Mouse (Mus musculus) midbrain, embryonic 11.5 days (tissue): ENCODE results near the gene Marveld1. TPM values are rescaled to one million over a fixed set of nuclear protein-coding genes. Genes with fewer than 3 reads are reported as not detected.

Source experiments
- ATAC-seq: fragments of 200-750 bp; cut with Nextera tagmentation; 2 replicates; pipeline ENCODE4 v1.8.0; 2017; ENCODE audit warnings: moderate TSS enrichment, moderate library complexity; ENCODE audit not compliant: low FRiP score
- DNase-seq: peaks from one replicate; pipeline ENCODE4 v3.0.0; 2015; ENCODE audit warnings: low spot score; ENCODE audit errors: missing footprints
- H3K27ac ChIP-seq: fragments of 300-500 bp; sonication (generic); 2 replicates; pipeline ENCODE4 v1.5.1; 2014; ENCODE audit warnings: low read depth, low read length
- H3K27me3 ChIP-seq: fragments of 300-500 bp; sonication (generic); 2 replicates; pipeline ENCODE4 v1.6.1; 2014; ENCODE audit warnings: mild to moderate bottlenecking, low read length, moderate library complexity, mixed read lengths; ENCODE audit not compliant: control insufficient read depth, insufficient read depth
- H3K36me3 ChIP-seq: fragments of 300-500 bp; sonication (generic); 2 replicates; pipeline ENCODE4 v1.6.1; 2014; ENCODE audit warnings: mild to moderate bottlenecking, low read length, moderate library complexity, mixed read lengths; ENCODE audit not compliant: control insufficient read depth, insufficient read depth
- H3K4me1 ChIP-seq: fragments of 300-500 bp; sonication (generic); 2 replicates; pipeline ENCODE4 v1.6.1; 2014; ENCODE audit warnings: low read length; ENCODE audit not compliant: control insufficient read depth, insufficient read depth
- H3K4me2 ChIP-seq: fragments of 300-500 bp; sonication (generic); 2 replicates; pipeline ENCODE4 v1.6.1; 2014; ENCODE audit warnings: mild to moderate bottlenecking, moderate library complexity
- H3K4me3 ChIP-seq: fragments of 300-500 bp; sonication (generic); 2 replicates; pipeline ENCODE4 v1.5.1; 2014; ENCODE audit warnings: low read depth, low read length
- H3K9ac ChIP-seq: fragments of 300-500 bp; sonication (generic); 2 replicates; pipeline ENCODE4 v1.6.1; 2014; ENCODE audit warnings: low read length
- H3K9me3 ChIP-seq: fragments of 300-500 bp; sonication (generic); 2 replicates; pipeline ENCODE4 v1.6.1; 2016; ENCODE audit warnings: low read length; ENCODE audit not compliant: control insufficient read depth
- WGBS: fragments of 180-500 bp; shearing (Covaris S2); extraction: QIAGEN DNeasy Blood & Tissue Kit; methylation state at CpG from one replicate; pipeline ENCODE4 v1.1.7; 2014; 5-methylcytosine and 5-hydroxymethylcytosine counted together
- polyA plus RNA-seq: library from polyadenylated mRNA; unstranded; fragments of >200 nt; fragmentation: Nextera tagmentation; extraction: Ambion mirVana; gene quantifications from 2 replicates; pipeline ENCODE4 v1.2.1, GENCODE M21; 2014

Marveld1 gene
- polyA plus RNA-seq, 1 experiment from 2014 or later = 5.9 TPM

GRCm38 (mm10) chr19:42164188-42164587 lies 17.0 kb downstream of the Marveld1 start:
- Histone ChIP-seq H3K4me1 (no peaks in the 10 kb centered on the region), H3K27ac (no peak overlapping the region), H3K36me3 (no peaks in the 10 kb centered on the region), H3K9me3 (no peaks in the 10 kb centered on the region), H3K4me2 (no peak overlapping the region), H3K9ac (no peak overlapping the region), H3K4me3 (no peak overlapping the region), H3K27me3 (no peaks in the 10 kb centered on the region)
- 74% methylated on average over 7 of the region's 7 CpGs for WGBS
- no peak for DNase-seq
- no peak for ATAC-seq

DNA sequence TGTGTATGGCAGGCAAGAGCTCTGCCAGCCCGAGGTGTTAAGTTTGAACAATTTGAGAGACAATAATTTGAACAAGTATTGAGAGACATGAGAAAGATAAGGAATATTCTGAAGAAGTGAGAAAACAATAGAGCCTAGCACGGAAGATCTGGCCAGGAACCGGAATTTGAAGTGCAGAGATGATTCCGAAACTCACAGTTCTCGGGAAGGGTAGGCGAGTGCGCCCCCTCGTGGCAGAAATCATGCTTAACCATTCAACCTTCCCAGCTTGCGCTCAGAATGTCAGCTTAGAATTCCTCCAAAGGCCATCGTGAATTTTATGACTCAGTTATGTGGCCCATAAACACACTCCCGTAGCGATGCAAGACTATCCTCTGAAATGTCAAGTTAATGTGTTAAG lies 18.9 kb downstream of the Marveld1 start:
- Histone ChIP-seq H3K9ac (no peak overlapping the region), H3K27ac (no peak overlapping the region), H3K27me3 (no peaks in the 10 kb centered on the region), H3K36me3 (no peaks in the 10 kb centered on the region), H3K9me3 (no peaks in the 10 kb centered on the region), H3K4me3 (peak overlapping the region; percentile 2; the same call in 1 of the 2 replicates), H3K4me2 (peak overlapping the region; percentile 30; the same call in 1 of the 2 replicates), H3K4me1 (peaks cover 3% of the 10 kb centered on the region; the same call in 1 of the 2 replicates)
- DNase-seq (peak; percentile 99), ATAC-seq (no peak)
- 2% methylated on average over 12 of the region's 12 CpGs for WGBS

GRCm38 (mm10) chr19:42166766-42167165 lies 19.6 kb downstream of the Marveld1 start:
- Histone ChIP-seq H3K4me1 (peaks cover 9% of the 10 kb centered on the region; the same call in 1 of the 2 replicates), H3K36me3 (no peaks in the 10 kb centered on the region), H3K27ac (no peak overlapping the region), H3K4me3 (no peak overlapping the region), H3K27me3 (no peaks in the 10 kb centered on the region), H3K9me3 (no peaks in the 10 kb centered on the region), H3K9ac (no peak overlapping the region), H3K4me2 (no peak overlapping the region)
- 57% methylated on average over 3 of the region's 3 CpGs for WGBS
- ATAC-seq (no peak), DNase-seq (no peak)

DNA sequence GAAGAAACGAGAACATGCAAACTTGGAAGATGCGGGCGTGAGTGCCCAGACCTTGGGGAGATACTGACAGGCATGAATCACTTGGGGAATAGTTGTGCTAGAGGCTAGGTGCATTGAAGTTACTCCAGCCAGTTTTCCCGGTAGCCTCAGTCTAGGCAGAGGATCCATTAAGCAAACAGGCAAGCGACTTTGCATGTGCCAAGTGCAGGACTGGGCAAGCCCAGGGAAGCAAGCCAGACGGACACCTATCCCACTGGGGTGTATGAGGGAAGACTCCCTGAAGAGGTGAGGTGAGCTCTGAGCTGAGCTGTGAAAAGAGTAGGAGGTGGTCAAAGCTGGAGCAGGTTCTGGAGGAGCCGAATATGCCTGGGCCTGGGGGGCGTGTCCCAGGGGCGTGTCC lies 20.3 kb downstream of the Marveld1 start:
- H3K27me3 ChIP-seq = no peaks in the 10 kb centered on the region
- no peak overlapping the region for H3K9ac ChIP-seq
- H3K9me3 ChIP-seq = no peaks in the 10 kb centered on the region
- ATAC-seq (no peak), DNase-seq (no peak)
- no peak overlapping the region for H3K4me3 ChIP-seq
- no peak overlapping the region for H3K27ac ChIP-seq
- WGBS = 69% methylated on average over 9 of the region's 9 CpGs
- no peak overlapping the region for H3K4me2 ChIP-seq
- no peaks in the 10 kb centered on the region for H3K36me3 ChIP-seq
- H3K4me1 ChIP-seq = peaks cover 9% of the 10 kb centered on the region; the same call in 1 of the 2 replicates

GRCm38 (mm10) chr19:42169322-42169975 lies 22.2 kb downstream of the Marveld1 start:
- no peak for DNase-seq

DNA sequence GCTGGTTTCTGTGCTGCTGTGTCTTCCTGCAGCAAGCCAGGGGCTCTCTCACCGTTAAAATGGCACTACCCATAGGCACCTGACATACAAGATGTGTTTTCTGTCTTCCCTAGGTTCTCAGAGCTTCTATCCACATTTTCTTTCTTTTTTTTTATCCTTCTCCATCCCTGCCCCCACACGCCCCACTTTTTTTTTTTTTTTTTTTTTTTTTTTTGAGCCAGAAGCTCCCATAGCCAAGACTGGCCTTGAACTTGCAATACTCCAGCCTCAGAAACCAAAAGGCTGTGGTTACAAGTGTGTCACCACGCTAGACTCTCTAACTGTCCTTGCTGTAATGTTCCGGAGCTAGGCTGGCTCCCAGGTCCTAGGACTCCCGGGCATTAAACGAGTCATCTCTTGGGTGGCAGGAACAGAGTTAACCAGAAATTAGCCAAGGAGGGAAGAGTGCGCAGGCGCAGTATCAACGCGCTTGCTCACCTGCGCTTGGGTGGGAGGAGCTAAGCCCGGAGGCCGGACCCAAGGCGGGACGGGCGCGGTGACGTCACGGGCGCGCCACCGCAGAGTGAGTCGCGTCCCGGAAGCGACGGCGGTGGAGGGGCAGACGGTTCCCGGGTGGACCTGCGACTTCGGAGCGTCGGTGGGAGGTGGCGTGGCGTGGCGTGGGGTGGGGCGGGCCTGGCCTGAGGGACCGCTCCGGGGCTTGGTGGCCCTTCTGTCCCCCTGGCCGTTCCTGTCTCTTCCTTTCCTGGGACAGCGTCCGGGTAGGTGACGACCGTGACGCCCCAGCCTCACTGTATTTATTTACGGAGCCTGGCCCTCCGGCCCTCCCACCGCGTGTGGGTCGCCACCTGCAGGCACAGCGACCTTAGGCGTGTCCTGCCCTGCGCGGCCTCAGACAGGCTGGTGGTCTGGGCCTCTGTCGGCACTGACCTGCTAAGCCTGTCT lies 23.1 kb downstream of the Marveld1 start:
- Histone ChIP-seq H3K4me2 (peak overlapping the region; percentile 86), H3K27me3 (no peaks in the 10 kb centered on the region), H3K9ac (peak overlapping the region; percentile 84), H3K9me3 (no peaks in the 10 kb centered on the region), H3K4me3 (peak overlapping the region; percentile 79), H3K4me1 (peaks cover 9% of the 10 kb centered on the region; the same call in 1 of the 2 replicates), H3K36me3 (no peaks in the 10 kb centered on the region), H3K27ac (no peak overlapping the region)
- 2% methylated on average over 45 of the region's 56 CpGs for WGBS
- ATAC-seq (peak; percentile 93), DNase-seq (peak; percentile 99)

More at GRCm38 (mm10) chr19:42169322-42169975, 22.2 kb downstream of the Marveld1 start:
- H3K4me1 ChIP-seq = peaks cover 9% of the 10 kb centered on the region; the same call in 1 of the 2 replicates
- no peak for ATAC-seq
- no peak overlapping the region for H3K27ac ChIP-seq
- H3K9me3 ChIP-seq = no peaks in the 10 kb centered on the region
- no peaks in the 10 kb centered on the region for H3K27me3 ChIP-seq
- no peak overlapping the region for H3K4me2 ChIP-seq
- H3K36me3 ChIP-seq = no peaks in the 10 kb centered on the region
- 80% methylated on average over 10 of the region's 10 CpGs for WGBS
- H3K9ac ChIP-seq = no peak overlapping the region
- H3K4me3 ChIP-seq = no peak overlapping the region

- H3K36me3 ChIP-seq = no peaks in the 10 kb centered on the region; the same call in 1 of the 2 replicates
- H3K4me3 ChIP-seq = no peak overlapping the region
- H3K4me1 ChIP-seq = no peaks in the 10 kb centered on the region
- H3K27ac ChIP-seq = no peak overlapping the region
- DNase-seq (no peak), ATAC-seq (no peak)
- no peaks in the 10 kb centered on the region for H3K27me3 ChIP-seq
- no peaks in the 10 kb centered on the region for H3K9me3 ChIP-seq
- 72% methylated on average over 7 of the region's 7 CpGs for WGBS
- H3K9ac ChIP-seq = no peak overlapping the region
- no peak overlapping the region for H3K4me2 ChIP-seq
Measured at GRCm38 (mm10) chr19:42176841-42177240, 29.6 kb downstream of the Marveld1 start.

GRCm38 (mm10) chr19:42177461-42177860 lies 30.3 kb downstream of the Marveld1 start:
- Histone ChIP-seq H3K9me3 (no peaks in the 10 kb centered on the region), H3K9ac (no peak overlapping the region), H3K27ac (no peak overlapping the region), H3K36me3 (no peaks in the 10 kb centered on the region; the same call in 1 of the 2 replicates), H3K27me3 (no peaks in the 10 kb centered on the region), H3K4me1 (no peaks in the 10 kb centered on the region), H3K4me2 (no peak overlapping the region), H3K4me3 (no peak overlapping the region)
- WGBS = 95% methylated on average over 2 of the region's 2 CpGs
- DNase-seq (no peak), ATAC-seq (no peak)

DNA sequence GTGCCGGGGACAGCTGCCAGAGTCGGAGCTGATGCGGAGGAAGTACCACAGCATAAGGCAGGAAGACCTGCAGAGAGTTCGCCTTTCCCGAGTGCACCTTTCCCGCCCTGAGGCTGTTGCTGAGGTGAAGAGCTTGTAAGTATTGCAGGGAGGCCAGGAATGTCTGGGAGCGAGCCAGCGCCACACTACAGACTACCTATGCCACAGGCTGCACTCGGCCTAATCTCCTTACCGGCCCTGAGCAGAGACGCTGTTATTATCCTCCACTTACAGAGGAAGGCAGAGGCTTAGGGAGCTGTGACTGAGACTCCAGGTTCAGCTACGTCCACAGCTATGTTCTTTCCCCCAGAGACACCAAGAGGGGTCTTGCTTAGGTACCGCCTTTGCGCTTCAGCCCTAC lies 32.2 kb downstream of the Marveld1 start:
- Histone ChIP-seq H3K9me3 (no peaks in the 10 kb centered on the region), H3K4me1 (no peaks in the 10 kb centered on the region), H3K4me3 (no peak overlapping the region), H3K9ac (no peak overlapping the region), H3K4me2 (no peak overlapping the region), H3K27ac (no peak overlapping the region), H3K36me3 (peaks cover 2% of the 10 kb centered on the region; the same call in 1 of the 2 replicates), H3K27me3 (no peaks in the 10 kb centered on the region)
- ATAC-seq (no peak), DNase-seq (no peak)
- 89% methylated on average over 14 of the region's 14 CpGs for WGBS
